Mouse (Mus musculus): ENCODE measurements around the gene Cyct. TPM values are rescaled to one million over a fixed set of nuclear protein-coding genes. Genes with fewer than 3 reads are reported as not detected.

Gene Cyct
- polyA plus RNA-seq, 1 experiment = not detected

DNA sequence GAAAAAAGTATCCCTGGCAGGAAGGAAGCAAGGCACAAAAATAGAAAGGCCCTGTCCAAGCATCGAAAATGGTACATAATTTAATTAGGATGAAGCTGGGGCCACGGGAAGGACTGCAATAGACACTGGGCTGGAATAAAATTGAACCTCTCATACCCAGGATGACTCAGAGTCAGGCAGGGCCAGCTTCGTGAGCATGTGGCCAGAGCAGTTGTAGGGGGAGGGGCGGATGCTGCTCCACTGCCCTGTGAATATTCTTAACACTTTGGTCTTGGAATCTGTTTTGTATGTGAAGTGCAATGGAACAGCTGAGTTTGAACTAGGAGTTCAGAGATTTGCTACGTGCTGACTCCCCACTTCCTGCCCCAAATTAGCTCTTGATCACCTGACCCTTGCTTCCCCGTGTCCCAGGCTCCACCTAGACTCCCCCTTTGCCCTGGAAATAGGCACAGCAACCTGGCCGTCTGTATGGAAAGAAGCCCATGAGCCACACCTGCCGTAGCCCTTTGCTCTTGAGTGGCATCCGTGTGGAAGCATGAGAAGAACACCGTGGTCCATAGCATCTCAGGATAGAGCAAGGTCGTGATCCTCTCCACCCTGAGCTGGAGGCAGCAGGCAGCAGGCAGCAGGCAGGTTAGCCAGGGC is 28.0 kb downstream of the Cyct start:
- Histone ChIP-seq H3K4me3 (replicated peaks; ENCODE audit: insufficient read depth, low read depth, low read length) (no peak overlapping the region), H3K27me3 (ENCODE audit: control insufficient read depth, insufficient read depth, low read length) (no peaks in the 10 kb centered on the region), H3K4me1 (ENCODE audit: control insufficient read depth, insufficient read depth, low read length) (no peaks in the 10 kb centered on the region), H3K27ac (ENCODE audit: insufficient read depth, low read length) (no peak overlapping the region)
- WGBS = 68% methylated on average over 11 of the region's 11 CpGs
- DNase-seq = no peak
- TF ChIP-seq POLR2A (IDR thresholded peaks at IDR 0.05; ENCODE audit: borderline replicate concordance, insufficient read depth, low read length) = no peak
- no peak for TF ChIP-seq CTCF (IDR thresholded peaks at IDR 0.05; ENCODE audit: borderline replicate concordance, insufficient read depth, low read depth, low read length)

DNA sequence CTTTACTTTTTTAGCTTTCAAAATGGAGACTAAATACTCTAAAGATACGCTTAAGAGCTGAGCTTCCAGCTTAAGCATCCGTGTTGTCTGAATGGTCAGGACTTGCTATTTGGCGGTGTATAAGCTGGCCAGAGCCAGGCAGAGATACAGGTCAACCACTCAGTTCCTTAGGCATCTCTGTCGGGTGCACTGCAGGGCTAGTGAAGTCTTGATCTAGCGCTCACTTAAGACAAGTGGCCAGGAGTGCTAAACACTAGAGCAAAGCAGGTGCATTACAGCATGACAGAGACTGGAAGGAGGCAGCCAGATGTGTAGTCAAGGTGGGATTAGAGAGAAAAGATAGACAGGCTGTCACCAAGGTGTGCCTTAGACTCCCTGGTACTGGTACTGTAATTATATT is 30.2 kb downstream of the Cyct start:
- Histone ChIP-seq H3K4me3 (replicated peaks; ENCODE audit: insufficient read depth, low read depth, low read length) (no peak overlapping the region), H3K27me3 (ENCODE audit: control insufficient read depth, insufficient read depth, low read length) (no peaks in the 10 kb centered on the region), H3K4me1 (ENCODE audit: control insufficient read depth, insufficient read depth, low read length) (no peaks in the 10 kb centered on the region), H3K27ac (ENCODE audit: insufficient read depth, low read length) (no peak overlapping the region)
- DNase-seq = no peak
- no peak for TF ChIP-seq CTCF (IDR thresholded peaks at IDR 0.05; ENCODE audit: borderline replicate concordance, insufficient read depth, low read depth, low read length)
- no peak for TF ChIP-seq POLR2A (IDR thresholded peaks at IDR 0.05; ENCODE audit: borderline replicate concordance, insufficient read depth, low read length)
- 92% methylated on average over 5 of the region's 5 CpGs for WGBS

DNA sequence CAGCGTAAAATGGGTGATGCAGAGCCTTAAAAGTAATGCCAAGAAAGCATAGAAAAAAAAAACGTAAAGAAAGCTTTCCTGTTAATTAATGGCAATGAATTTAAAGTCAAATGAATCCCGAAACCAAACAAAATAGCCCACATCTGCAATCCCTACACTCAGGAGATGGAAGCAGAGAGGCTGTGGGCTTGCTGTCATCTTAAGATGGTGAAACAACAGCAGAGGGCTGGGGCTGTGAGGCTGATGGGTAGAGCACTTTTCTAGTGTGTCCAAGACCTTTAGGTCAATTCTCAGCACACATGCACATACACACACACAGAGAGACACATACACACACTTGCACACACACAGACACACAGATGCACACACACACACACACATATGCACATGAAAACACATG is 34.1 kb downstream of the Cyct start:
- H3K4me3 ChIP-seq (replicated peaks; ENCODE audit: insufficient read depth, low read depth, low read length) = no peak overlapping the region
- H3K4me1 ChIP-seq (ENCODE audit: control insufficient read depth, insufficient read depth, low read length) = no peaks in the 10 kb centered on the region
- no peaks in the 10 kb centered on the region for H3K27me3 ChIP-seq (ENCODE audit: control insufficient read depth, insufficient read depth, low read length)
- WGBS = 85% methylated on average over 3 of the region's 3 CpGs
- DNase-seq = no peak
- H3K27ac ChIP-seq (ENCODE audit: insufficient read depth, low read length) = no peak overlapping the region
- TF ChIP-seq POLR2A (IDR thresholded peaks at IDR 0.05; ENCODE audit: borderline replicate concordance, insufficient read depth, low read length) (no peak), CTCF (IDR thresholded peaks at IDR 0.05; ENCODE audit: borderline replicate concordance, insufficient read depth, low read depth, low read length) (no peak)

- WGBS = 87% methylated on average over 5 of the region's 5 CpGs
- no peak for TF ChIP-seq CTCF (IDR thresholded peaks at IDR 0.05; ENCODE audit: borderline replicate concordance, insufficient read depth, low read depth, low read length)
- no peak for TF ChIP-seq POLR2A (IDR thresholded peaks at IDR 0.05; ENCODE audit: borderline replicate concordance, insufficient read depth, low read length)
- no peak overlapping the region for H3K4me3 ChIP-seq (replicated peaks; ENCODE audit: insufficient read depth, low read depth, low read length)
- DNase-seq = no peak
- no peak overlapping the region for H3K27ac ChIP-seq (ENCODE audit: insufficient read depth, low read length)
- no peaks in the 10 kb centered on the region for H3K4me1 ChIP-seq (ENCODE audit: control insufficient read depth, insufficient read depth, low read length)
- H3K27me3 ChIP-seq (ENCODE audit: control insufficient read depth, insufficient read depth, low read length) = no peaks in the 10 kb centered on the region
These were observed 35.8 kb downstream of the Cyct start for GRCm38 (mm10) chr2:76324463-76324862.

- Histone ChIP-seq H3K27ac (ENCODE audit: insufficient read depth, low read length) (no peak overlapping the region), H3K4me3 (replicated peaks; ENCODE audit: insufficient read depth, low read depth, low read length) (no peak overlapping the region)
- DNase-seq = no peak
These were observed 36.9 kb downstream of the Cyct start for GRCm38 (mm10) chr2:76323185-76323875.

GRCm38 (mm10) chr2:76320336-76320735 is 39.9 kb downstream of the Cyct start:
- no peaks in the 10 kb centered on the region for H3K27me3 ChIP-seq (ENCODE audit: control insufficient read depth, insufficient read depth, low read length)
- H3K4me3 ChIP-seq (replicated peaks; ENCODE audit: insufficient read depth, low read depth, low read length) = no peak overlapping the region
- 94% methylated on average over 6 of the region's 6 CpGs for WGBS
- H3K27ac ChIP-seq (ENCODE audit: insufficient read depth, low read length) = no peak overlapping the region
- H3K4me1 ChIP-seq (ENCODE audit: control insufficient read depth, insufficient read depth, low read length) = no peaks in the 10 kb centered on the region
- DNase-seq = no peak
- no peak for TF ChIP-seq CTCF (IDR thresholded peaks at IDR 0.05; ENCODE audit: borderline replicate concordance, insufficient read depth, low read depth, low read length)
- no peak for TF ChIP-seq POLR2A (IDR thresholded peaks at IDR 0.05; ENCODE audit: borderline replicate concordance, insufficient read depth, low read length)

More at GRCm38 (mm10) chr2:76323185-76323875, 36.9 kb downstream of the Cyct start:
- H3K27me3 ChIP-seq (ENCODE audit: control insufficient read depth, insufficient read depth, low read length) = no peaks in the 10 kb centered on the region
- TF ChIP-seq CTCF (IDR thresholded peaks at IDR 0.05; ENCODE audit: borderline replicate concordance, insufficient read depth, low read depth, low read length) (no peak), POLR2A (IDR thresholded peaks at IDR 0.05; ENCODE audit: borderline replicate concordance, insufficient read depth, low read length) (no peak)
- H3K4me1 ChIP-seq (ENCODE audit: control insufficient read depth, insufficient read depth, low read length) = no peaks in the 10 kb centered on the region
- WGBS = 69% methylated on average over 21 of the region's 21 CpGs

GRCm38 (mm10) chr2:76319231-76319630 is 41.0 kb downstream of the Cyct start:
- no peak overlapping the region for H3K27ac ChIP-seq (ENCODE audit: insufficient read depth, low read length)
- H3K27me3 ChIP-seq (ENCODE audit: control insufficient read depth, insufficient read depth, low read length) = no peaks in the 10 kb centered on the region
- H3K4me1 ChIP-seq (ENCODE audit: control insufficient read depth, insufficient read depth, low read length) = no peaks in the 10 kb centered on the region
- TF ChIP-seq CTCF (IDR thresholded peaks at IDR 0.05; ENCODE audit: borderline replicate concordance, insufficient read depth, low read depth, low read length) (no peak), POLR2A (IDR thresholded peaks at IDR 0.05; ENCODE audit: borderline replicate concordance, insufficient read depth, low read length) (no peak)
- WGBS = 90% methylated on average over 6 of the region's 6 CpGs
- no peak for DNase-seq
- H3K4me3 ChIP-seq (replicated peaks; ENCODE audit: insufficient read depth, low read depth, low read length) = no peak overlapping the region

Other genes starting within 250 kb of the Cyct start
- 0.73 and 0.79 TPM in 2 replicates for gene Pde11a, start 21.7 kb downstream of the Cyct start, polyA plus RNA-seq (2012; rRNA removed)
- gene Rbm45, start 9.5 kb upstream of the Cyct start, polyA plus RNA-seq (2012; rRNA removed) = 23.1 and 26.0 TPM in 2 replicates
- gene Osbpl6, start 46.1 kb upstream of the Cyct start, polyA plus RNA-seq (2012; rRNA removed) = 40.8 and 42.1 TPM in 2 replicates

Data from cerebellum, adult 2 months (tissue).